Mouse (Mus musculus): ENCODE data around the gene Yjefn3. TPM values are rescaled to one million over a fixed set of nuclear protein-coding genes. Genes with fewer than 3 reads are reported as not detected.

Gene Yjefn3
- polyA plus RNA-seq, 1 experiment from 2014 or later, result 15.6 TPM

GRCm38 (mm10) chr8:69926901-69927300 is 24.4 kb upstream of the Yjefn3 start:
- Histone ChIP-seq H3K36me3 (no peaks in the 10 kb centered on the region), H3K27me3 (replicated peaks) (no peaks in the 10 kb centered on the region), H3K4me2 (no peak overlapping the region), H3K9me3 (replicated peaks) (no peaks in the 10 kb centered on the region), H3K4me1 (no peaks in the 10 kb centered on the region), H3K27ac (replicated peaks) (no peak overlapping the region), H3K9ac (replicated peaks) (no peak overlapping the region), H3K4me3 (replicated peaks) (no peak overlapping the region)
- ATAC-seq (ENCODE audit: low FRiP score), result no peak

GRCm38 (mm10) chr8:69923986-69924385 is 21.5 kb upstream of the Yjefn3 start:
- Histone ChIP-seq H3K27ac (replicated peaks) (no peak overlapping the region), H3K9ac (replicated peaks) (no peak overlapping the region), H3K9me3 (replicated peaks) (no peaks in the 10 kb centered on the region), H3K4me1 (peaks cover 18% of the 10 kb centered on the region), H3K27me3 (replicated peaks) (no peaks in the 10 kb centered on the region), H3K4me2 (no peak overlapping the region), H3K36me3 (no peaks in the 10 kb centered on the region), H3K4me3 (replicated peaks) (no peak overlapping the region)
- WGBS, result 87% methylated on average over 1 of the region's 1 CpGs
- no peak for ATAC-seq (ENCODE audit: low FRiP score)

- WGBS, result 91% methylated on average over 2 of the region's 2 CpGs
- Histone ChIP-seq H3K4me2 (no peak overlapping the region), H3K9me3 (replicated peaks) (no peaks in the 10 kb centered on the region), H3K4me3 (replicated peaks) (no peak overlapping the region), H3K27me3 (replicated peaks) (no peaks in the 10 kb centered on the region), H3K27ac (replicated peaks) (peak overlapping the region; percentile 67), H3K9ac (replicated peaks) (0 out of 2 replicates have a peak overlapping the region, but pooled peaks have one; percentile 28), H3K4me1 (peaks cover 18% of the 10 kb centered on the region), H3K36me3 (peaks cover 12% of the 10 kb centered on the region)
- no peak for ATAC-seq (ENCODE audit: low FRiP score)
These were observed 18.6 kb upstream of the Yjefn3 start for GRCm38 (mm10) chr8:69921141-69921540.

GRCm38 (mm10) chr8:69919876-69920662 is 17.6 kb upstream of the Yjefn3 start:
- Histone ChIP-seq H3K27me3 (replicated peaks) (no peaks in the 10 kb centered on the region), H3K27ac (replicated peaks) (peak overlapping the region; percentile 67), H3K4me2 (peak overlapping the region; percentile 5; the same call in 1 of the 2 replicates), H3K4me1 (peaks cover 18% of the 10 kb centered on the region), H3K9ac (replicated peaks) (0 out of 2 replicates have a peak overlapping the region, but pooled peaks have one; percentile 28), H3K36me3 (peaks cover 21% of the 10 kb centered on the region), H3K4me3 (replicated peaks) (no peak overlapping the region), H3K9me3 (replicated peaks) (no peaks in the 10 kb centered on the region)
- WGBS, result 42% methylated on average over 11 of the region's 11 CpGs
- ATAC-seq (ENCODE audit: low FRiP score), result peak; percentile 39; the same call in 1 of the 2 replicates

GRCm38 (mm10) chr8:69919010-69919409 is 16.5 kb upstream of the Yjefn3 start:
- Histone ChIP-seq H3K4me2 (no peak overlapping the region), H3K36me3 (peaks cover 31% of the 10 kb centered on the region), H3K27me3 (replicated peaks) (no peaks in the 10 kb centered on the region), H3K9ac (replicated peaks) (no peak overlapping the region), H3K4me3 (replicated peaks) (no peak overlapping the region), H3K27ac (replicated peaks) (no peak overlapping the region), H3K4me1 (peaks cover 18% of the 10 kb centered on the region), H3K9me3 (replicated peaks) (no peaks in the 10 kb centered on the region)
- WGBS, result 67% methylated on average over 1 of the region's 1 CpGs
- ATAC-seq (ENCODE audit: low FRiP score), result peak; percentile 75

GRCm38 (mm10) chr8:69918506-69918905 is 16.0 kb upstream of the Yjefn3 start:
- Histone ChIP-seq H3K9me3 (replicated peaks) (no peaks in the 10 kb centered on the region), H3K27me3 (replicated peaks) (no peaks in the 10 kb centered on the region), H3K27ac (replicated peaks) (no peak overlapping the region), H3K36me3 (peaks cover 36% of the 10 kb centered on the region), H3K9ac (replicated peaks) (no peak overlapping the region), H3K4me2 (no peak overlapping the region), H3K4me3 (replicated peaks) (no peak overlapping the region), H3K4me1 (peaks cover 18% of the 10 kb centered on the region)
- no peak for ATAC-seq (ENCODE audit: low FRiP score)

- Histone ChIP-seq H3K4me3 (replicated peaks) (no peak overlapping the region), H3K27ac (replicated peaks) (no peak overlapping the region), H3K9ac (replicated peaks) (no peak overlapping the region), H3K27me3 (replicated peaks) (no peaks in the 10 kb centered on the region), H3K4me1 (peaks cover 10% of the 10 kb centered on the region), H3K9me3 (replicated peaks) (no peaks in the 10 kb centered on the region), H3K36me3 (peaks cover 61% of the 10 kb centered on the region), H3K4me2 (no peak overlapping the region)
- no peak for ATAC-seq (ENCODE audit: low FRiP score)
- WGBS, result 49% methylated on average over 5 of the region's 5 CpGs
These were observed 13.2 kb upstream of the Yjefn3 start for GRCm38 (mm10) chr8:69915748-69916147.

GRCm38 (mm10) chr8:69914526-69914925 is 12.0 kb upstream of the Yjefn3 start:
- Histone ChIP-seq H3K9me3 (replicated peaks) (no peaks in the 10 kb centered on the region), H3K4me2 (no peak overlapping the region), H3K9ac (replicated peaks) (no peak overlapping the region), H3K27ac (replicated peaks) (no peak overlapping the region), H3K4me1 (no peaks in the 10 kb centered on the region), H3K36me3 (peaks cover 73% of the 10 kb centered on the region), H3K27me3 (replicated peaks) (no peaks in the 10 kb centered on the region), H3K4me3 (replicated peaks) (no peak overlapping the region)
- WGBS, result 91% methylated on average over 4 of the region's 4 CpGs
- ATAC-seq (ENCODE audit: low FRiP score), result no peak

- H3K27ac ChIP-seq (replicated peaks), result no peak overlapping the region
- no peaks in the 10 kb centered on the region for H3K4me1 ChIP-seq
- H3K9ac ChIP-seq (replicated peaks), result no peak overlapping the region
- no peak overlapping the region for H3K4me2 ChIP-seq
- WGBS, result 90% methylated on average over 12 of the region's 12 CpGs
- H3K4me3 ChIP-seq (replicated peaks), result no peak overlapping the region
- H3K36me3 ChIP-seq, result peaks cover 87% of the 10 kb centered on the region
- no peaks in the 10 kb centered on the region for H3K27me3 ChIP-seq (replicated peaks)
- ATAC-seq (ENCODE audit: low FRiP score), result no peak
- no peaks in the 10 kb centered on the region for H3K9me3 ChIP-seq (replicated peaks)
These were observed 10.1 kb upstream of the Yjefn3 start for GRCm38 (mm10) chr8:69912478-69913074.

GRCm38 (mm10) chr8:69911917-69912316 is 9.4 kb upstream of the Yjefn3 start:
- Histone ChIP-seq H3K36me3 (peaks cover 88% of the 10 kb centered on the region), H3K9me3 (replicated peaks) (no peaks in the 10 kb centered on the region), H3K27me3 (replicated peaks) (no peaks in the 10 kb centered on the region), H3K27ac (replicated peaks) (no peak overlapping the region), H3K4me1 (no peaks in the 10 kb centered on the region), H3K4me2 (no peak overlapping the region), H3K9ac (replicated peaks) (no peak overlapping the region), H3K4me3 (replicated peaks) (no peak overlapping the region)
- ATAC-seq (ENCODE audit: low FRiP score), result no peak
- WGBS, result 91% methylated on average over 13 of the region's 13 CpGs

GRCm38 (mm10) chr8:69907106-69907505 is 4.6 kb upstream of the Yjefn3 start:
- peaks cover 19% of the 10 kb centered on the region for H3K4me1 ChIP-seq
- no peak overlapping the region for H3K27ac ChIP-seq (replicated peaks)
- no peak overlapping the region for H3K4me2 ChIP-seq
- no peak for ATAC-seq (ENCODE audit: low FRiP score)
- no peaks in the 10 kb centered on the region for H3K27me3 ChIP-seq (replicated peaks)
- 91% methylated on average over 2 of the region's 2 CpGs for WGBS
- H3K9ac ChIP-seq (replicated peaks), result no peak overlapping the region
- no peak overlapping the region for H3K4me3 ChIP-seq (replicated peaks)
- H3K9me3 ChIP-seq (replicated peaks), result no peaks in the 10 kb centered on the region
- peaks cover 43% of the 10 kb centered on the region for H3K36me3 ChIP-seq

GRCm38 (mm10) chr8:69906260-69906659 is 3.7 kb upstream of the Yjefn3 start:
- Histone ChIP-seq H3K4me1 (peaks cover 24% of the 10 kb centered on the region), H3K27ac (replicated peaks) (no peak overlapping the region), H3K9ac (replicated peaks) (no peak overlapping the region), H3K27me3 (replicated peaks) (no peaks in the 10 kb centered on the region), H3K4me2 (no peak overlapping the region), H3K9me3 (replicated peaks) (no peaks in the 10 kb centered on the region), H3K4me3 (replicated peaks) (no peak overlapping the region), H3K36me3 (peaks cover 36% of the 10 kb centered on the region)
- WGBS, result 88% methylated on average over 2 of the region's 2 CpGs
- ATAC-seq (ENCODE audit: low FRiP score), result no peak
